In the genomic region with DNA sequence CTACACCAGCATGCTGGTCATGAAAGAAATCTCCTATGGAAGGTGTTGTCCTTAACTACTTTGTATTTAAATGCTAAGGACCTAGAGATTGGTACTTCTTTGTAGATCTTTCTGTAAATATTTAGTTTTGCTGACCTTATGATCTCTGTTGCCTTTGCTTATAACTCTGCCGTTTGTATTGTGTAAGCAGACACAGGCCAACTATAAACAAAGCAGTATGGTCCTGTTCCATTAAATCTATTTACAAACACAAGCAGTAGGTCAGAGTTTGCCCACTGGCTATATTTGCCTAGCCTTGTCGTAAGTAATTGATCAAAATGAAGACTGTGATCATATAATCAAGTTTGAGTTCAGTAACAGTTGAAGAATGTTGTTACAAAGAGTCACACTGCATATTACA, we compare ENCODE assay signal across 23 mouse cellular contexts. TPM values are rescaled to one million over a fixed set of nuclear protein-coding genes. Genes with fewer than 3 reads are reported as not detected.
A peak's percentile ranks its signal among the peaks of the same experiment; 100 is the strongest.
DNase-seq lines count a peak whose midpoint lies in the region; ATAC-seq and TF ChIP-seq lines count a peak whose summit lies in the region.
"Had no signal": no experiment of that assay in that cellular context is flagged by ENCODE, and none has a peak within 500 bp of the region (broad histone marks: within the 10 kb centered on the region; RNA-seq: fewer than 3 reads in every experiment).

No protein-coding gene starts in this region.

- no peaks in the 10 kb centered on the region for H3K27me3 ChIP-seq in liver, embryonic 13.5 days
- H3K27me3 ChIP-seq in liver, embryonic 12.5 days (replicated peaks): no peaks in the 10 kb centered on the region
- H3K27me3 ChIP-seq in lung, embryonic 14.5 days (ENCODE audit: insufficient read depth, low read length): no peaks in the 10 kb centered on the region
- no peaks in the 10 kb centered on the region for H3K27me3 ChIP-seq in liver, embryonic 16.5 days (ENCODE audit: control insufficient read depth, insufficient read depth, low read depth, low read length)
- no peaks in the 10 kb centered on the region for H3K27me3 ChIP-seq in liver, postnatal 0 days (ENCODE audit: insufficient read depth, low read length)
- H3K27me3 ChIP-seq: embryonic facial prominence, embryonic 13.5 days; embryonic facial prominence, embryonic 15.5 days; forebrain, embryonic 12.5 days had no signal

- H3K36me3 ChIP-seq in liver, embryonic 13.5 days: peaks cover 10% of the 10 kb centered on the region
- H3K36me3 ChIP-seq in liver, embryonic 12.5 days: peaks cover 8% of the 10 kb centered on the region
- no peaks in the 10 kb centered on the region for H3K36me3 ChIP-seq in lung, embryonic 14.5 days (ENCODE audit: insufficient read depth)
- no peaks in the 10 kb centered on the region for H3K36me3 ChIP-seq in liver, embryonic 16.5 days (ENCODE audit: control insufficient read depth, insufficient read depth)
- peaks cover 14% of the 10 kb centered on the region for H3K36me3 ChIP-seq in liver, postnatal 0 days (replicated peaks; ENCODE audit: insufficient read depth, low read length)
- H3K36me3 ChIP-seq: embryonic facial prominence, embryonic 13.5 days; embryonic facial prominence, embryonic 15.5 days; forebrain, embryonic 10.5 days; forebrain, embryonic 12.5 days had no signal

- no peak overlapping the region for H3K4me3 ChIP-seq in liver, embryonic 13.5 days (replicated peaks)
- H3K4me3 ChIP-seq in liver, embryonic 12.5 days: no peak overlapping the region
- no peak overlapping the region for H3K4me3 ChIP-seq in lung, embryonic 14.5 days (ENCODE audit: low read depth, low read length)
- no peak overlapping the region for H3K4me3 ChIP-seq in liver, embryonic 16.5 days (ENCODE audit: low read depth, low read length)
- H3K4me3 ChIP-seq in liver, postnatal 0 days (ENCODE audit: low read depth, low read length): no peak overlapping the region
- H3K4me3 ChIP-seq: embryonic facial prominence, embryonic 13.5 days; embryonic facial prominence, embryonic 15.5 days; erythroblast, embryonic 14.5 days; forebrain, embryonic 10.5 days; forebrain, embryonic 12.5 days had no signal

- H3K9ac ChIP-seq in liver, embryonic 13.5 days: no peak overlapping the region
- H3K9ac ChIP-seq in liver, embryonic 12.5 days: no peak overlapping the region
- no peak overlapping the region for H3K9ac ChIP-seq in lung, embryonic 14.5 days
- no peak overlapping the region for H3K9ac ChIP-seq in liver, embryonic 16.5 days (ENCODE audit: low read depth, low read length)
- no peak overlapping the region for H3K9ac ChIP-seq in liver, postnatal 0 days (replicated peaks)
- H3K9ac ChIP-seq: embryonic facial prominence, embryonic 13.5 days; embryonic facial prominence, embryonic 15.5 days; forebrain, embryonic 12.5 days had no signal

- no peak for TF ChIP-seq CTCF in lung, embryonic 14.5 days (IDR thresholded peaks at IDR 0.05; ENCODE audit: low read depth)
- no peak for TF ChIP-seq CTCF in liver, postnatal 0 days (IDR thresholded peaks at IDR 0.05; ENCODE audit: low read depth)

- no peak for TF ChIP-seq EP300 in liver, postnatal 0 days (IDR thresholded peaks at IDR 0.05; ENCODE audit: low read depth)

- 61% methylated on average over 2 of the region's 2 CpGs for WGBS in liver, embryonic 13.5 days (ENCODE audit: insufficient replicate concordance)
- WGBS in liver, embryonic 12.5 days (ENCODE audit: insufficient replicate concordance): 66% methylated on average over 2 of the region's 2 CpGs
- WGBS in lung, embryonic 14.5 days: 29% methylated on average over 2 of the region's 2 CpGs
- WGBS in liver, embryonic 16.5 days (ENCODE audit: insufficient replicate concordance): 56% methylated on average over 2 of the region's 2 CpGs
- 61% methylated on average over 2 of the region's 2 CpGs for WGBS in liver, postnatal 0 days (ENCODE audit: insufficient replicate concordance)

- no peak overlapping the region for H3K27ac ChIP-seq in liver, embryonic 13.5 days
- H3K27ac ChIP-seq in liver, embryonic 12.5 days: no peak overlapping the region
- no peak overlapping the region for H3K27ac ChIP-seq in lung, embryonic 14.5 days (ENCODE audit: low read depth)
- H3K27ac ChIP-seq in liver, embryonic 16.5 days (ENCODE audit: low read length): no peak overlapping the region
- H3K27ac ChIP-seq in liver, postnatal 0 days (ENCODE audit: low read depth): peak overlapping the region; percentile 16; the same call in 1 of the 2 replicates
- H3K27ac ChIP-seq: embryonic facial prominence, embryonic 13.5 days; embryonic facial prominence, embryonic 15.5 days; forebrain, embryonic 10.5 days; forebrain, embryonic 12.5 days had no signal

- H3K4me2 ChIP-seq in liver, embryonic 13.5 days: no peak overlapping the region
- H3K4me2 ChIP-seq in liver, embryonic 12.5 days: no peak overlapping the region
- H3K4me2 ChIP-seq in lung, embryonic 14.5 days: no peak overlapping the region
- H3K4me2 ChIP-seq in liver, embryonic 16.5 days (ENCODE audit: low read depth, low read length): no peak overlapping the region
- H3K4me2 ChIP-seq in liver, postnatal 0 days (ENCODE audit: low read depth, low read length): no peak overlapping the region
- H3K4me2 ChIP-seq: embryonic facial prominence, embryonic 13.5 days; embryonic facial prominence, embryonic 15.5 days; forebrain, embryonic 12.5 days had no signal

- DNase-seq in liver, embryonic 13.5 days: no peak
- DNase-seq in lung, embryonic 14.5 days: peak; percentile 4
- DNase-seq in lung, postnatal 10 days: no peak
- DNase-seq in liver, postnatal 0 days: no peak
- no peak for DNase-seq in spleen, adult 18-20 months
- DNase-seq: adrenal gland, adult 2 months; adrenal gland, postnatal 10 days; adrenal gland, postnatal 25 days; cerebellum, adult 11 months; cerebellum, adult 18-20 months; cerebellum, adult 8-10 months; cerebellum, adult 9-11 months; cerebellum, postnatal 14 days; cerebellum, postnatal 36 days; embryo, embryonic 11 days had no signal

- peak; percentile 55 for ATAC-seq in liver, embryonic 13.5 days (ENCODE audit: low read depth)
- ATAC-seq in liver, embryonic 12.5 days: no peak
- peak; percentile 49; the same call in 1 of the 2 replicates for ATAC-seq in lung, embryonic 14.5 days (ENCODE audit: insufficient read depth)
- peak; percentile 56 for ATAC-seq in liver, embryonic 16.5 days (ENCODE audit: low read depth)
- peak; percentile 81 for ATAC-seq in liver, postnatal 0 days
- ATAC-seq: forebrain, embryonic 14.5 days had no signal

- H3K9me3 ChIP-seq in liver, embryonic 13.5 days (replicated peaks): no peaks in the 10 kb centered on the region
- H3K9me3 ChIP-seq in liver, embryonic 12.5 days (replicated peaks): no peaks in the 10 kb centered on the region
- no peaks in the 10 kb centered on the region for H3K9me3 ChIP-seq in lung, embryonic 14.5 days (ENCODE audit: low read depth, low read length)
- no peaks in the 10 kb centered on the region for H3K9me3 ChIP-seq in liver, embryonic 16.5 days (replicated peaks; ENCODE audit: control insufficient read depth, low read length)
- no peaks in the 10 kb centered on the region for H3K9me3 ChIP-seq in liver, postnatal 0 days (ENCODE audit: low read length)
- H3K9me3 ChIP-seq: embryonic facial prominence, embryonic 13.5 days; embryonic facial prominence, embryonic 15.5 days; forebrain, embryonic 10.5 days; forebrain, embryonic 12.5 days had no signal

- H3K4me1 ChIP-seq in liver, embryonic 13.5 days (replicated peaks): no peaks in the 10 kb centered on the region
- H3K4me1 ChIP-seq in liver, embryonic 12.5 days: no peaks in the 10 kb centered on the region
- no peaks in the 10 kb centered on the region for H3K4me1 ChIP-seq in lung, embryonic 14.5 days (ENCODE audit: insufficient read depth)
- H3K4me1 ChIP-seq in liver, embryonic 16.5 days (ENCODE audit: control insufficient read depth, low read depth, low read length): no peaks in the 10 kb centered on the region; the same call in 1 of the 2 replicates
- H3K4me1 ChIP-seq in liver, postnatal 0 days (ENCODE audit: insufficient read depth): no peaks in the 10 kb centered on the region; the same call in 1 of the 2 replicates
- H3K4me1 ChIP-seq: embryonic facial prominence, embryonic 13.5 days; embryonic facial prominence, embryonic 15.5 days; forebrain, embryonic 10.5 days; forebrain, embryonic 12.5 days had no signal

RNA-seq across cellular contexts. Expression of gene Fbxo8, which starts 38.1 kb away (rescaled TPM):
- 43.1 and 51.3 TPM in 2 replicates for polyA plus RNA-seq in liver, embryonic 13.5 days (2015; fragmentation: Nextera tagmentation; extraction: Ambion mirVana)
- 42.1 and 45.0 TPM in 2 replicates for polyA plus RNA-seq in liver, embryonic 12.5 days (2016; fragmentation: Nextera tagmentation; extraction: Ambion mirVana)
- polyA plus RNA-seq in lung, embryonic 14.5 days (2014; fragmentation: Nextera tagmentation; extraction: Ambion mirVana): 30.0 and 33.4 TPM in 2 replicates
- polyA plus RNA-seq in liver, embryonic 16.5 days (2015; fragmentation: Nextera tagmentation; extraction: Ambion mirVana): 35.4 and 36.7 TPM in 2 replicates
- 48.3 and 55.3 TPM in 2 replicates for polyA plus RNA-seq in liver, postnatal 0 days (2015; fragmentation: Nextera tagmentation; extraction: Ambion mirVana)

RNA-seq across cellular contexts. Expression of gene Cep44, which starts 38.2 kb away (rescaled TPM):
- polyA plus RNA-seq in liver, embryonic 13.5 days (2015; fragmentation: Nextera tagmentation; extraction: Ambion mirVana): 20.1 and 21.9 TPM in 2 replicates
- 26.3 and 27.1 TPM in 2 replicates for polyA plus RNA-seq in liver, embryonic 12.5 days (2016; fragmentation: Nextera tagmentation; extraction: Ambion mirVana)
- polyA plus RNA-seq in lung, embryonic 14.5 days (2014; fragmentation: Nextera tagmentation; extraction: Ambion mirVana): 32.4 and 33.0 TPM in 2 replicates
- 15.2 and 18.7 TPM in 2 replicates for polyA plus RNA-seq in liver, embryonic 16.5 days (2015; fragmentation: Nextera tagmentation; extraction: Ambion mirVana)
- 17.8 TPM in 2 replicates for polyA plus RNA-seq in liver, postnatal 0 days (2015; fragmentation: Nextera tagmentation; extraction: Ambion mirVana)
